Mouse (Mus musculus): Measurements from ENCODE around the gene Lrrc18. TPM values are rescaled to one million over a fixed set of nuclear protein-coding genes. Genes with fewer than 3 reads are reported as not detected.

Gene Lrrc18
- polyA plus RNA-seq, 1 experiment from 2014 or later = 0.16 TPM

GRCm38 (mm10) chr14:33000112-33000979, 9.2 kb downstream of the Lrrc18 start:
- ATAC-seq (ENCODE audit: low FRiP score, low read depth) = no peak
- H3K4me2 ChIP-seq (replicated peaks) = no peak overlapping the region
- H3K27ac ChIP-seq = no peak overlapping the region

GRCm38 (mm10) chr14:33005114-33005513, 13.9 kb downstream of the Lrrc18 start:
- no peaks in the 10 kb centered on the region for H3K36me3 ChIP-seq
- H3K9me3 ChIP-seq = peaks cover 3% of the 10 kb centered on the region; the same call in 1 of the 2 replicates
- peaks cover 4% of the 10 kb centered on the region; the same call in 1 of the 2 replicates for H3K4me1 ChIP-seq
- ATAC-seq (ENCODE audit: low FRiP score, low read depth) = no peak
- WGBS = 96% methylated on average over 1 of the region's 1 CpGs
- no peak overlapping the region for H3K27ac ChIP-seq
- no peak overlapping the region for H3K9ac ChIP-seq
- no peak overlapping the region for H3K4me2 ChIP-seq (replicated peaks)
- no peak overlapping the region for H3K4me3 ChIP-seq
- H3K27me3 ChIP-seq (replicated peaks) = no peaks in the 10 kb centered on the region

More at GRCm38 (mm10) chr14:33000112-33000979, 9.2 kb downstream of the Lrrc18 start:
- Histone ChIP-seq H3K4me1 (peaks cover 13% of the 10 kb centered on the region; the same call in 1 of the 2 replicates), H3K9ac (no peak overlapping the region), H3K4me3 (no peak overlapping the region), H3K36me3 (no peaks in the 10 kb centered on the region), H3K27me3 (replicated peaks) (no peaks in the 10 kb centered on the region), H3K9me3 (peaks cover 3% of the 10 kb centered on the region; the same call in 1 of the 2 replicates)
- WGBS = 28% methylated on average over 8 of the region's 8 CpGs

GRCm38 (mm10) chr14:33007638-33008037, 16.5 kb downstream of the Lrrc18 start:
- Histone ChIP-seq H3K9me3 (peaks cover 3% of the 10 kb centered on the region; the same call in 1 of the 2 replicates), H3K4me1 (no peaks in the 10 kb centered on the region), H3K27me3 (replicated peaks) (no peaks in the 10 kb centered on the region), H3K9ac (no peak overlapping the region), H3K36me3 (no peaks in the 10 kb centered on the region), H3K27ac (no peak overlapping the region), H3K4me2 (replicated peaks) (no peak overlapping the region), H3K4me3 (no peak overlapping the region)
- 89% methylated on average over 1 of the region's 1 CpGs for WGBS
- no peak for ATAC-seq (ENCODE audit: low FRiP score, low read depth)

GRCm38 (mm10) chr14:33019050-33019449, 27.9 kb downstream of the Lrrc18 start:
- Histone ChIP-seq H3K9ac (no peak overlapping the region), H3K36me3 (no peaks in the 10 kb centered on the region), H3K4me2 (replicated peaks) (no peak overlapping the region), H3K27me3 (replicated peaks) (no peaks in the 10 kb centered on the region), H3K4me1 (no peaks in the 10 kb centered on the region), H3K9me3 (no peaks in the 10 kb centered on the region), H3K4me3 (no peak overlapping the region), H3K27ac (no peak overlapping the region)
- WGBS = 80% methylated on average over 3 of the region's 3 CpGs
- no peak for ATAC-seq (ENCODE audit: low FRiP score, low read depth)

GRCm38 (mm10) chr14:33019606-33020005, 28.4 kb downstream of the Lrrc18 start:
- H3K27me3 ChIP-seq (replicated peaks) = no peaks in the 10 kb centered on the region
- no peak for ATAC-seq (ENCODE audit: low FRiP score, low read depth)
- no peaks in the 10 kb centered on the region for H3K4me1 ChIP-seq
- no peak overlapping the region for H3K9ac ChIP-seq
- 80% methylated on average over 5 of the region's 5 CpGs for WGBS
- H3K36me3 ChIP-seq = no peaks in the 10 kb centered on the region
- H3K27ac ChIP-seq = no peak overlapping the region
- H3K9me3 ChIP-seq = no peaks in the 10 kb centered on the region
- H3K4me3 ChIP-seq = no peak overlapping the region
- H3K4me2 ChIP-seq (replicated peaks) = no peak overlapping the region

GRCm38 (mm10) chr14:33030849-33031248, 39.7 kb downstream of the Lrrc18 start:
- Histone ChIP-seq H3K4me2 (replicated peaks) (no peak overlapping the region), H3K4me1 (no peaks in the 10 kb centered on the region), H3K9ac (no peak overlapping the region), H3K9me3 (no peaks in the 10 kb centered on the region), H3K4me3 (no peak overlapping the region), H3K27me3 (replicated peaks) (no peaks in the 10 kb centered on the region), H3K27ac (no peak overlapping the region), H3K36me3 (no peaks in the 10 kb centered on the region)
- ATAC-seq (ENCODE audit: low FRiP score, low read depth) = no peak
- WGBS = 87% methylated on average over 3 of the region's 3 CpGs

- ATAC-seq (ENCODE audit: low FRiP score, low read depth) = no peak
- 41% methylated on average over 6 of the region's 6 CpGs for WGBS
- Histone ChIP-seq H3K27me3 (replicated peaks) (no peaks in the 10 kb centered on the region), H3K36me3 (no peaks in the 10 kb centered on the region), H3K4me3 (no peak overlapping the region), H3K4me1 (no peaks in the 10 kb centered on the region), H3K9me3 (no peaks in the 10 kb centered on the region), H3K27ac (no peak overlapping the region), H3K4me2 (replicated peaks) (no peak overlapping the region), H3K9ac (no peak overlapping the region)
These were observed 42.2 kb downstream of the Lrrc18 start for GRCm38 (mm10) chr14:33033424-33033823.

- 70% methylated on average over 5 of the region's 5 CpGs for WGBS
- ATAC-seq (ENCODE audit: low FRiP score, low read depth) = no peak
- Histone ChIP-seq H3K27me3 (replicated peaks) (no peaks in the 10 kb centered on the region), H3K4me2 (replicated peaks) (no peak overlapping the region), H3K4me3 (no peak overlapping the region), H3K27ac (no peak overlapping the region), H3K9ac (no peak overlapping the region), H3K9me3 (no peaks in the 10 kb centered on the region), H3K36me3 (no peaks in the 10 kb centered on the region), H3K4me1 (no peaks in the 10 kb centered on the region)
These were observed 44.2 kb downstream of the Lrrc18 start for GRCm38 (mm10) chr14:33035386-33035785.

- Histone ChIP-seq H3K27me3 (replicated peaks) (no peaks in the 10 kb centered on the region), H3K4me2 (replicated peaks) (no peak overlapping the region), H3K4me1 (no peaks in the 10 kb centered on the region), H3K36me3 (no peaks in the 10 kb centered on the region), H3K9me3 (no peaks in the 10 kb centered on the region), H3K27ac (no peak overlapping the region), H3K4me3 (no peak overlapping the region), H3K9ac (no peak overlapping the region)
- 53% methylated on average over 3 of the region's 3 CpGs for WGBS
- ATAC-seq (ENCODE audit: low FRiP score, low read depth) = no peak
These were observed 45.6 kb downstream of the Lrrc18 start for GRCm38 (mm10) chr14:33036811-33037210.

- no peak for ATAC-seq (ENCODE audit: low FRiP score, low read depth)
- H3K36me3 ChIP-seq = no peaks in the 10 kb centered on the region
- no peak overlapping the region for H3K4me3 ChIP-seq
- 92% methylated on average over 3 of the region's 3 CpGs for WGBS
- H3K27ac ChIP-seq = no peak overlapping the region
- H3K9ac ChIP-seq = no peak overlapping the region
- no peaks in the 10 kb centered on the region for H3K27me3 ChIP-seq (replicated peaks)
- no peaks in the 10 kb centered on the region for H3K4me1 ChIP-seq
- H3K9me3 ChIP-seq = no peaks in the 10 kb centered on the region
- no peak overlapping the region for H3K4me2 ChIP-seq (replicated peaks)
These were observed 54.0 kb downstream of the Lrrc18 start for GRCm38 (mm10) chr14:33045217-33045616.

- Histone ChIP-seq H3K4me1 (peaks cover 8% of the 10 kb centered on the region), H3K27me3 (replicated peaks) (no peaks in the 10 kb centered on the region), H3K9me3 (no peaks in the 10 kb centered on the region), H3K27ac (no peak overlapping the region), H3K36me3 (no peaks in the 10 kb centered on the region), H3K4me2 (replicated peaks) (no peak overlapping the region), H3K9ac (no peak overlapping the region), H3K4me3 (no peak overlapping the region)
- ATAC-seq (ENCODE audit: low FRiP score, low read depth) = no peak
- WGBS = 55% methylated on average over 8 of the region's 8 CpGs
These were observed 62.3 kb downstream of the Lrrc18 start for GRCm38 (mm10) chr14:33053441-33053840.

GRCm38 (mm10) chr14:33058881-33059660, 67.9 kb downstream of the Lrrc18 start:
- Histone ChIP-seq H3K4me1 (peaks cover 2% of the 10 kb centered on the region; the same call in 1 of the 2 replicates), H3K4me3 (no peak overlapping the region), H3K27me3 (replicated peaks) (no peaks in the 10 kb centered on the region), H3K9me3 (no peaks in the 10 kb centered on the region), H3K36me3 (no peaks in the 10 kb centered on the region), H3K9ac (no peak overlapping the region), H3K4me2 (replicated peaks) (no peak overlapping the region), H3K27ac (no peak overlapping the region)
- ATAC-seq (ENCODE audit: low FRiP score, low read depth) = no peak
- WGBS = 93% methylated on average over 7 of the region's 7 CpGs
